Mouse (Mus musculus): Measurements from ENCODE around the gene Gm10447. TPM values are rescaled to one million over a fixed set of nuclear protein-coding genes. Genes with fewer than 3 reads are reported as not detected.
A peak's percentile ranks its signal among the peaks of the same experiment; 100 is the strongest.

Gene Gm10447
- 0.36 and 0.38 TPM in 2 replicates for polyA plus RNA-seq (2016; fragmentation: Nextera tagmentation; extraction: Ambion mirVana)

DNA sequence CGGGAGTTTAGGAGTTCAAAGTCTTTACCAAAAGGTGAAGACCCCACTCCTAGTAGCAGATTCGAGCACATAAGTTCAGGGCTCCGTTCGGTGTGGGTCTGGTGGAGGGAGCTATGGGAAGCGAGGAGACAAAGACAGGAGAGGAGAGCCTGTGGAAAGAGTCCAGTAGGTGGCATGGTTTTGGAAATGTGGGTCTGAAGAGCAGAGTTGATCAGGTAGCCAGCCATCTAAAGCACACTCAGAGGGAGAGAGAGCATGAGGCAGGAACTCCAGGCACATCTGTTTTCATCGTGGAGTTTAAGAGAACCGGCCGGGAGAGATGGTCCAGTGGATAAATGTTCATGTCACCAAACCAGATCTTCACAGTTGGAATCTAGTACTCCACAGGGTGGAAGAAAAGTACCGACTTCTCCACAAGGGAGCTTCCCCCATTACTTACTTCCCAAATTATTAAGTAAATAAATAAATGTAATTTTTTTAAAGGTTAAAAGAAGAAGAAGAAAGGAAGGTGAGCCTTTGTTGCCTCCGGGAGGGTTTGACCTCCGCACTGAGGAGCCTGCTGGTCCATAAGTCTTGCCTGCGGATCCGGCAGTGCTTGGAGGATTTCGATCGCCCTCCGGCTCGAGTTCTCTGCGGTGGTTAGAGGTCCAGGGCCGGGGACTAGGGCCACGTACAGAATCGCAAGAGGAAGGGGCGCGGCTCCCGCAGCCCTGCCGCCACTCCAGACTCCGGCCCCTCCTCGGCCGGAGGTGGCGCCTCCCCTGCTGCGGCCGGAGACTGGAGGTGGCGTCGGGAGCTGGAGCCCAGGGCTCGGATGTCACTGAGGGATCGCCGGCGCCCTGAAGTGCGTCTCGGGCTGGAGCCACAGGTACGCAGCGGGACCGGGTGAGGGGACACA is at the start of gene Gm10447, which contains the start of gene Shroom1:
Gm10447 (minus strand) TSS at position 637 of the 898 bp plus-strand sequence.
Shroom1 (plus strand) TSS at position 732 of the 898 bp plus-strand sequence.
- H3K4me3 ChIP-seq (replicated peaks) = peak within 1 kb of the TSS; percentile 56
- no peaks in the 10 kb centered on the region for H3K9me3 ChIP-seq
- H3K36me3 ChIP-seq = no peaks in the 10 kb centered on the region
- H3K27ac ChIP-seq = peak within 1 kb of the TSS; percentile 45
- WGBS = 2% methylated on average over 42 of the region's 42 CpGs
- ATAC-seq (ENCODE audit: insufficient number of reproducible peaks, insufficient read depth, low FRiP score, low TSS enrichment, low read depth) = peak; percentile 86
- peak within 1 kb of the TSS; percentile 87 for H3K4me2 ChIP-seq
- peak within 1 kb of the TSS; percentile 71 for H3K9ac ChIP-seq (replicated peaks)
- H3K4me1 ChIP-seq (replicated peaks) = no peaks in the 10 kb centered on the region
- peaks cover 26% of the 10 kb centered on the region for H3K27me3 ChIP-seq

DNA sequence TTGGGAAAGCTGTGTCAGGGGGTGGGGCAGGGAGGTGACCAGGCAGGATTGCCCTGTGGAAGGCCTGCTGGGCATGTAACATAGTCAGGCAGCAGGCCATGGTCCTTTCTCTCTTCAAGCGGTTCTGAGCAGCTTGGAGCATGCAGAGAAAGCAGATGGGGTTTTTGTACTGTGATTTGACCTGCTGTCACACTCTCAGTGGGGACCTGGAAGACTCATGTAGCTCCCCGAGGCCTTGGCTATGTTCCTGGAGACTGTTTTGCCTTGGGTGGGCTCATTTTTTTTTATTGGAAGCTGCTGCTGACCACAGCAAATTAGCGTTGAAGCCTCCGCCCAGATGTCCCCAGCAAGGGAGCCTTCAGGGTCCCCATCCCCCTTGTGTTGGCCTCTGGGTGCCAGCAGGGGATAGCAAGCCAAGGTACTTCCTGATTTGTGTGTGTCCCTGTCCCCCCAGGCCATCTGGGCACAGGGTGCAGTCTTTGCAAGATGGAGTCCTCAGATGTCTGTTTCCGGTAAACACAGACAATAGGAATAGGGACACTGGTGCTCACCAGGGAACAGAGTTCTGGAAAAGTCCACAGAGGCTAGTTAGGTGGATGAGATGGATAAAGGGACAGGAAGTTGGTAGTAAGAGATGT is 48.2 kb upstream of the Gm10447 start:
- Histone ChIP-seq H3K4me1 (replicated peaks) (peaks cover 13% of the 10 kb centered on the region; the same call in 1 of the 2 replicates), H3K9me3 (no peaks in the 10 kb centered on the region), H3K9ac (replicated peaks) (no peak overlapping the region), H3K4me2 (no peak overlapping the region), H3K27ac (no peak overlapping the region), H3K27me3 (no peaks in the 10 kb centered on the region), H3K36me3 (no peaks in the 10 kb centered on the region), H3K4me3 (replicated peaks) (no peak overlapping the region)
- ATAC-seq (ENCODE audit: insufficient number of reproducible peaks, insufficient read depth, low FRiP score, low TSS enrichment, low read depth) = no peak
- WGBS = 49% methylated on average over 5 of the region's 5 CpGs

DNA sequence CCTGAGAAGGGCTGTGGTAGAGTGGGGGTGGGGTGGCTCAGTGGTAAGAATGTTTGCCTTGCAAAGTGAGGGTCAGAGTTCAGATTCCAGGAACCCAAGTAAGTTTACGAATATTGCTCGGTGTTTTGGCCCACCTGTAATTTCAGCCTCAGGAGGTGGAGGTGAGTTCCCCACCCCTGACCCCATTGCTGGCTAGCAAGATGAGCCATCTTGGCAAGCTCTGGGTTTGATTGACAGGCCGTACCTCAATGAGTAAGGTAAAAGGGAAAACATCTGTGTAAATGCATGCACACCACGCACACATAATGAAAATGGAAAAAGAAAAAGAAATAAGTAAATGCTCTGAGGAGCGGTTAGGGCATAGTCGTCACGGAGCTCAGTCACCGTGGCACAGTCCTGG is 47.5 kb upstream of the Gm10447 start:
- 0 out of 2 replicates have a peak, but pooled peaks cover 4% of the 10 kb centered on the region for H3K27me3 ChIP-seq
- WGBS = 90% methylated on average over 8 of the region's 8 CpGs
- H3K9ac ChIP-seq (replicated peaks) = no peak overlapping the region
- no peaks in the 10 kb centered on the region for H3K36me3 ChIP-seq
- H3K4me1 ChIP-seq (replicated peaks) = peaks cover 13% of the 10 kb centered on the region; the same call in 1 of the 2 replicates
- no peak overlapping the region for H3K4me2 ChIP-seq
- no peak overlapping the region for H3K4me3 ChIP-seq (replicated peaks)
- no peak for ATAC-seq (ENCODE audit: insufficient number of reproducible peaks, insufficient read depth, low FRiP score, low TSS enrichment, low read depth)
- no peak overlapping the region for H3K27ac ChIP-seq
- no peaks in the 10 kb centered on the region for H3K9me3 ChIP-seq

DNA sequence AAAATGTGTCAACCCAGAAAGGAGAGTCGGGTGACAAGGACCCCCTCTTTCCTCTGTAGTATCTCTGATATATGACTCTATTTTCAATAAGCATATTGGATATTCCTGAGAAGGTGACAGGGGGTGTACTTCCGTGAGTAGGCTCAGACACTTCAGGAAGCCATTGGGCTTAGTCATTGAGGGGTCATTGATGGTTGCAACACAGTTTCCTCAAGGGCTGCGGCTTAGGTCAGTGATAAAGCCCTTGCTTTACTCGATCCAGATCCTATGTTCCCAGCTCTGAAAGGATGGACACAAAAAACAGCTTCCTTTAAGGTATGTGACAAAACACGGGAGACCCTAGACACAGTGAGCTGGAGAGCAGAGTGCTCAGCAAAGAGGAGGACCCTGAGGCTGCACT is 46.8 kb upstream of the Gm10447 start:
- no peak overlapping the region for H3K9ac ChIP-seq (replicated peaks)
- H3K4me1 ChIP-seq (replicated peaks) = peaks cover 13% of the 10 kb centered on the region; the same call in 1 of the 2 replicates
- 0 out of 2 replicates have a peak, but pooled peaks cover 4% of the 10 kb centered on the region for H3K27me3 ChIP-seq
- no peak for ATAC-seq (ENCODE audit: insufficient number of reproducible peaks, insufficient read depth, low FRiP score, low TSS enrichment, low read depth)
- no peak overlapping the region for H3K4me2 ChIP-seq
- no peak overlapping the region for H3K4me3 ChIP-seq (replicated peaks)
- H3K36me3 ChIP-seq = no peaks in the 10 kb centered on the region
- H3K9me3 ChIP-seq = no peaks in the 10 kb centered on the region
- 86% methylated on average over 5 of the region's 5 CpGs for WGBS
- no peak overlapping the region for H3K27ac ChIP-seq

DNA sequence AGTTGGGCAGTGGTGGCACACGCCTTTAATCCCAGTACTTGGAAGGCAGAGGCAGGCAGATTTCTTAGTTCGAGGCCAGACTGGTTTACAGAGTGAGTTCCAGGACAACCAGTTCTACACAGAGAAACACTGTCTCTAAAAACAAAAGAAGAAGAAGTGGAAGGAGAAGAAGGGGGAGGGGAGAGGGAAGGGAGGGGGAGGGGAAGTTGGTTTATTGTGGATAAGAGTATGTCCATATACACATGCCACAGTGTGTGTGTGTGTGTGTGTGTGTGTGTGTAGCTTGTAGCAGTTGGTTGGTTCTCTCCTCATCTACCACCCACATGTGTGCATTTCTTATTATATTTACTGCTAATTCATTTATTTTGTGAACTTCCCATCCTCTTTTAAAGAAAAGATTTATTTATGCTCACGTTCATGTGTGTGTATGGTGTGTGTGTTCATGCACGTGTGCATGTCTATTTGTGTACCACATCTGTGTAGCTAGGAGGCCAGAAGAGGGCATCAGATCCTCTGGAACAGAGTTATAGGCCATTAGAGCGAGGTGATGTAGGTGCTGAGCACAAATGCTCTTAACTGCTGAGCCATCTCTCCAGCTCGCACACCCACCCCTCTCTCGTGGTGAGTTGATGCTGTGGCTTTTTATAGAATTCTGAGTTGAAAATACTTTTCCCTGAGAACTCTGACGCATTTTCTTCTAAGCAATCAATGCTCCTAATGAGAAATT is 45.3 kb upstream of the Gm10447 start:
- Histone ChIP-seq H3K9me3 (no peaks in the 10 kb centered on the region), H3K4me3 (replicated peaks) (no peak overlapping the region), H3K9ac (replicated peaks) (no peak overlapping the region), H3K36me3 (no peaks in the 10 kb centered on the region), H3K4me2 (no peak overlapping the region), H3K27me3 (0 out of 2 replicates have a peak, but pooled peaks cover 4% of the 10 kb centered on the region), H3K4me1 (replicated peaks) (peaks cover 13% of the 10 kb centered on the region; the same call in 1 of the 2 replicates), H3K27ac (no peak overlapping the region)
- 81% methylated on average over 8 of the region's 8 CpGs for WGBS
- no peak for ATAC-seq (ENCODE audit: insufficient number of reproducible peaks, insufficient read depth, low FRiP score, low TSS enrichment, low read depth)

DNA sequence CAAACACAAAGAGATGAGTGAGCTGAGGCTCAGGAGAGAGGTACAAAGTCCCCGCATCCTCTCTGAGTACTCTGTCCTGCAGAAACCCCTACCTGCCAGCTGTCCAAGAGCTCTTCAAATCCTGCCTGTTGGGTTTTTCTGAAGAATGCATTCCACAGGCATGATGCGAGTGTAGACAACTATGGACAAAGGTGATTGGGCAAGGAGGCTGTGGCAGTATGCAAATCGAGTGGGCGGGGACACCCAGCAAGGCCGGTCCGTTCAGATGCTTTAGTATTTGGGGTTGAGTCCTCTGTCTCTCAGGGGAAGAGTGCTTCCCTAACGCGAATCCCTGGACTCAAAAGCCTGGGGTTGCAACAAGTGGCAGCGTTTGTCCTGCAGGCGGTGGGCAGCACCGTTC is 43.7 kb upstream of the Gm10447 start:
- Histone ChIP-seq H3K9ac (replicated peaks) (no peak overlapping the region), H3K4me1 (replicated peaks) (peaks cover 19% of the 10 kb centered on the region; the same call in 1 of the 2 replicates), H3K36me3 (no peaks in the 10 kb centered on the region), H3K4me2 (peak overlapping the region; percentile 40), H3K4me3 (replicated peaks) (no peak overlapping the region), H3K9me3 (no peaks in the 10 kb centered on the region), H3K27ac (no peak overlapping the region), H3K27me3 (0 out of 2 replicates have a peak, but pooled peaks cover 4% of the 10 kb centered on the region)
- no peak; the same call in 1 of the 2 replicates for ATAC-seq (ENCODE audit: insufficient number of reproducible peaks, insufficient read depth, low FRiP score, low TSS enrichment, low read depth)
- 12% methylated on average over 11 of the region's 11 CpGs for WGBS

DNA sequence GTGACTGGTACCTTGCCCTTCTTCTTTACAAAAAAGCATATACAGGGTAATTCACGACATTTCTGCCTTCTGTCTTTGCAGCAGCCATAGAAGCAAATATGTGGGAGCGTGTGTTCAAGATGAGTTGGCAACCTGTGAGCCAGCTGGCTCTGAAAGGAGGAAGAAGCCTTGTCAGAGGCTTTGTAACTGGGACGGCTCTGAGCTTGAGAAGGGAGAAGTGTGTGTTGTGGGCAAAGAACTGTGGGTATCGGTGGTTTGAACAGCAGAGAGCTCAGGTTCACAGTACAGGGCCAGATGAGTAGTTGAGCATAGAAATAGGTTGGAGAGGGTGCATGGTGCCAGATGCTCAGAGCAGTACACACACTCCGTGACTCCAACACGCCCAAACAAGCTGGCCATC is 40.0 kb upstream of the Gm10447 start:
- H3K36me3 ChIP-seq = no peaks in the 10 kb centered on the region
- no peak overlapping the region for H3K4me3 ChIP-seq (replicated peaks)
- no peak for ATAC-seq (ENCODE audit: insufficient number of reproducible peaks, insufficient read depth, low FRiP score, low TSS enrichment, low read depth)
- H3K27ac ChIP-seq = no peak overlapping the region
- no peak overlapping the region for H3K9ac ChIP-seq (replicated peaks)
- H3K27me3 ChIP-seq = 0 out of 2 replicates have a peak, but pooled peaks cover 4% of the 10 kb centered on the region
- H3K4me2 ChIP-seq = no peak overlapping the region
- H3K9me3 ChIP-seq = no peaks in the 10 kb centered on the region
- H3K4me1 ChIP-seq (replicated peaks) = peaks cover 15% of the 10 kb centered on the region; the same call in 1 of the 2 replicates
- 71% methylated on average over 6 of the region's 6 CpGs for WGBS

DNA sequence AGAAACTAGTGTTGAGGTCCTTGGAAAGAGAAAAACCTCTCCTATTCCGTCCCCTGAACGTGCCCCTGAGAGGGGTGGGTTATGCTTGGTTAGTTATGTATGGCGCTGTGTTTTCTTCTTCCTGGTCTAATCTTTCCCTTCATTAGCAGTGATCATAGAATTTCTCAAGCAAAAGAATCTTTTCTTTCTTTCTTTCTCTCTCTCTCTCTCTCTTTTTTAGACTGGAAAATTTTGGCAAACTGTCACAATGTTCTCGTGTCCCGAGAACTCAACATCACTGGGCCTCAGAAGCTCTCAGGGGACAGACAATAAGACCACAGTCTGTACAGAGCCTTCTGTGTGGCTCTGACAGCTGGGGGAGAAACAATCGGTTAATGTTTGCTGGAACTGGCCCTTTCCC is 38.5 kb upstream of the Gm10447 start:
- no peaks in the 10 kb centered on the region for H3K9me3 ChIP-seq
- peaks cover 13% of the 10 kb centered on the region; the same call in 1 of the 2 replicates for H3K4me1 ChIP-seq (replicated peaks)
- no peak for ATAC-seq (ENCODE audit: insufficient number of reproducible peaks, insufficient read depth, low FRiP score, low TSS enrichment, low read depth)
- 0 out of 2 replicates have a peak, but pooled peaks cover 4% of the 10 kb centered on the region for H3K27me3 ChIP-seq
- no peak overlapping the region for H3K4me2 ChIP-seq
- H3K4me3 ChIP-seq (replicated peaks) = no peak overlapping the region
- 68% methylated on average over 6 of the region's 6 CpGs for WGBS
- no peaks in the 10 kb centered on the region for H3K36me3 ChIP-seq
- no peak overlapping the region for H3K27ac ChIP-seq
- H3K9ac ChIP-seq (replicated peaks) = no peak overlapping the region

DNA sequence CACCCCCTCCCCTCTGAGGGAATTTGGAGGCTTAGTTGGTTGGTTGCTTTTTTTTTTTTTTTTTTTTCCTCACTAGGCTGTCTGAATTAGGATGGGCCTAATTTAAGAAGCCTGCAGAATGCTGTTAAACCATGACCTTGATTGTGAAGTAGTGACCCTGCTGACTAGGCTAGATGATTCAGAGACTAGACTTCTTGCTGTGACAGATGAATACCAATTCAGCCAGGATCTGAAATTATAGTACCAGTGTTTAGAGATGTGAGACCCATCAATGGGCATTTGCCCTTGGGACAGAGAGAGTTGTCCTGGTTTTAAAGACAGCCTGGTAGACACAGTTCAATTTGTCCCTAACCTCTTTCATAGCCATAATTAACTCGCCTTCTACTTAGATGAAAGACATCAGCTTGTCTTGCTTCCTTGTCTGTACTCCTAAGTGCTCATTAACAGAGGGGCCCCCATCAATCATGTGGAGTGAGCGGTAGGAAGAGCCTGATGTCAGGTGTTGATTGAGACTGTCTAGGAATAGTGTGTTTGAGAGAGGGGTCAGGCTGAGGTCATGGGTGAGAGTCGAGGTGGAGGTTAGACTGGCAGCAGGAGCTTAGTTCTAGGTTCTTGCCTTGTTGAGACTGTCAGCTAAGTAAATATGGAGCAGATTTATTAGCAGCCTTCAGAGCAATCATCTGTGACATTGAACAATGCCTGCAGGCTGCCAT is 36.5 kb upstream of the Gm10447 start:
- H3K27ac ChIP-seq = no peak overlapping the region
- 26% methylated on average over 3 of the region's 3 CpGs for WGBS
- no peak for ATAC-seq (ENCODE audit: insufficient number of reproducible peaks, insufficient read depth, low FRiP score, low TSS enrichment, low read depth)

DNA sequence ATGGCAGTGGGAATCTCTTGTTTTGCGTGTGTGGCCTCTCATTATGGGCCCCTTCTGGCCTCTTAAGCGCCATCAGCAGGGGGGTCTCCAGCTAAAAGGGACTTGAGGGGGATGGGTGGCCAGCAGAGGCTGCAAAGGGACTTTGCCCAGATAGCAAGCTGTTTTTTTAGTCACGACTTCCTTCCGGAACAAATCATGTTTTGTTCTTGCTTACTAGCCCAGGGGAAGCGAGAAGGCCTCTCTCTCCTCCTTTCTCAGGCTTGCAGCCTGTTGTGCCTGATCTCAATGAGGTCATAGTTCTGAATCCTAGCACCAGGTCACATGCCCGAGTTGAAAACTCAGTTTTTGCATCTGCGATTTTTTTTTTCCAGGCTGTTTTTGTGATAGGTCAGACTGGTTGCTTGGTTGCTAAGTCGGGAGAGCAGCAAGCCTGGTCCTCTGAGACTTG is 35.1 kb upstream of the Gm10447 start:
- H3K9ac ChIP-seq (replicated peaks) = no peak overlapping the region
- no peaks in the 10 kb centered on the region for H3K36me3 ChIP-seq
- no peak overlapping the region for H3K4me2 ChIP-seq
- 0 out of 2 replicates have a peak overlapping the region, but pooled peaks have one; percentile 23 for H3K27ac ChIP-seq
- WGBS = 34% methylated on average over 8 of the region's 8 CpGs
- no peak for ATAC-seq (ENCODE audit: insufficient number of reproducible peaks, insufficient read depth, low FRiP score, low TSS enrichment, low read depth)
- H3K9me3 ChIP-seq = no peaks in the 10 kb centered on the region
- peaks cover 13% of the 10 kb centered on the region for H3K27me3 ChIP-seq
- no peak overlapping the region for H3K4me3 ChIP-seq (replicated peaks)
- peaks cover 19% of the 10 kb centered on the region for H3K4me1 ChIP-seq (replicated peaks)

More for the DNA sequence above, 36.5 kb upstream of the Gm10447 start:
- Histone ChIP-seq H3K4me3 (replicated peaks) (no peak overlapping the region), H3K4me2 (no peak overlapping the region), H3K36me3 (no peaks in the 10 kb centered on the region), H3K9me3 (no peaks in the 10 kb centered on the region), H3K9ac (replicated peaks) (no peak overlapping the region), H3K27me3 (no peaks in the 10 kb centered on the region), H3K4me1 (replicated peaks) (peaks cover 12% of the 10 kb centered on the region; the same call in 1 of the 2 replicates)

All from limb, embryonic 12.5 days (tissue).